Mouse (Mus musculus): ENCODE results near the gene C1qa. TPM values are rescaled to one million over a fixed set of nuclear protein-coding genes. Genes with fewer than 3 reads are reported as not detected.
A peak's percentile ranks its signal among the peaks of the same experiment; 100 is the strongest.

C1qa gene
- polyA plus RNA-seq, 1 experiment = 5.2 TPM

- Histone ChIP-seq H3K27me3 (ENCODE audit: control insufficient read depth, insufficient read depth, low read length) (no peaks in the 10 kb centered on the region; the same call in 1 of the 2 replicates), H3K4me3 (ENCODE audit: control insufficient read depth, low read depth, low read length) (no peak overlapping the region), H3K36me3 (ENCODE audit: control insufficient read depth, insufficient read depth, low read length) (no peaks in the 10 kb centered on the region), H3K27ac (ENCODE audit: control insufficient read depth, insufficient read depth, low read depth, low read length) (no peak overlapping the region), H3K4me1 (ENCODE audit: control insufficient read depth, insufficient read depth, low read length) (no peaks in the 10 kb centered on the region)
- TF ChIP-seq CTCF (IDR thresholded peaks at IDR 0.05; ENCODE audit: control insufficient read depth, insufficient read depth, insufficient replicate concordance, low read depth, low read length) (no peak), POLR2A (IDR thresholded peaks at IDR 0.05; ENCODE audit: control insufficient read depth, low read depth, low read length) (no peak)
These were observed 6.3 kb upstream of the C1qa start for GRCm38 (mm10) chr4:136904767-136905539.

GRCm38 (mm10) chr4:136899154-136899553 lies 551 bp upstream of the C1qa start:
- H3K36me3 ChIP-seq (ENCODE audit: control insufficient read depth, insufficient read depth, low read length) = no peaks in the 10 kb centered on the region
- H3K27me3 ChIP-seq (ENCODE audit: control insufficient read depth, insufficient read depth, low read length) = no peaks in the 10 kb centered on the region
- H3K4me3 ChIP-seq (ENCODE audit: control insufficient read depth, low read depth, low read length) = no peak overlapping the region
- TF ChIP-seq CTCF (IDR thresholded peaks at IDR 0.05; ENCODE audit: control insufficient read depth, insufficient read depth, insufficient replicate concordance, low read depth, low read length) (no peak), POLR2A (IDR thresholded peaks at IDR 0.05; ENCODE audit: control insufficient read depth, low read depth, low read length) (no peak)
- H3K27ac ChIP-seq (ENCODE audit: control insufficient read depth, insufficient read depth, low read depth, low read length) = no peak overlapping the region
- no peaks in the 10 kb centered on the region; the same call in 1 of the 2 replicates for H3K4me1 ChIP-seq (ENCODE audit: control insufficient read depth, insufficient read depth, low read length)

GRCm38 (mm10) chr4:136898084-136898598 lies 462 bp downstream of the C1qa start:
- Histone ChIP-seq H3K27ac (ENCODE audit: control insufficient read depth, insufficient read depth, low read depth, low read length) (no peak overlapping the region; the same call in none of the 2 replicates), H3K4me3 (ENCODE audit: control insufficient read depth, low read depth, low read length) (peak overlapping the region; percentile 3; the same call in 1 of the 2 replicates), H3K36me3 (ENCODE audit: control insufficient read depth, insufficient read depth, low read length) (no peaks in the 10 kb centered on the region), H3K27me3 (ENCODE audit: control insufficient read depth, insufficient read depth, low read length) (no peaks in the 10 kb centered on the region), H3K4me1 (ENCODE audit: control insufficient read depth, insufficient read depth, low read length) (no peaks in the 10 kb centered on the region; the same call in 1 of the 2 replicates)
- no peak for TF ChIP-seq POLR2A (IDR thresholded peaks at IDR 0.05; ENCODE audit: control insufficient read depth, low read depth, low read length)
- no peak for TF ChIP-seq CTCF (IDR thresholded peaks at IDR 0.05; ENCODE audit: control insufficient read depth, insufficient read depth, insufficient replicate concordance, low read depth, low read length)

GRCm38 (mm10) chr4:136896461-136896860 lies 2.1 kb downstream of the C1qa start:
- TF ChIP-seq POLR2A (IDR thresholded peaks at IDR 0.05; ENCODE audit: control insufficient read depth, low read depth, low read length) (no peak), CTCF (IDR thresholded peaks at IDR 0.05; ENCODE audit: control insufficient read depth, insufficient read depth, insufficient replicate concordance, low read depth, low read length) (no peak)
- Histone ChIP-seq H3K4me3 (ENCODE audit: control insufficient read depth, low read depth, low read length) (no peak overlapping the region), H3K27me3 (ENCODE audit: control insufficient read depth, insufficient read depth, low read length) (no peaks in the 10 kb centered on the region), H3K27ac (ENCODE audit: control insufficient read depth, insufficient read depth, low read depth, low read length) (no peak overlapping the region), H3K4me1 (ENCODE audit: control insufficient read depth, insufficient read depth, low read length) (no peaks in the 10 kb centered on the region; the same call in 1 of the 2 replicates), H3K36me3 (ENCODE audit: control insufficient read depth, insufficient read depth, low read length) (no peaks in the 10 kb centered on the region)

GRCm38 (mm10) chr4:136895861-136896260 lies 2.7 kb downstream of the C1qa start:
- H3K4me1 ChIP-seq (ENCODE audit: control insufficient read depth, insufficient read depth, low read length) = no peaks in the 10 kb centered on the region; the same call in 1 of the 2 replicates
- no peaks in the 10 kb centered on the region for H3K27me3 ChIP-seq (ENCODE audit: control insufficient read depth, insufficient read depth, low read length)
- H3K4me3 ChIP-seq (ENCODE audit: control insufficient read depth, low read depth, low read length) = no peak overlapping the region
- no peak overlapping the region for H3K27ac ChIP-seq (ENCODE audit: control insufficient read depth, insufficient read depth, low read depth, low read length)
- H3K36me3 ChIP-seq (ENCODE audit: control insufficient read depth, insufficient read depth, low read length) = no peaks in the 10 kb centered on the region
- no peak for TF ChIP-seq CTCF (IDR thresholded peaks at IDR 0.05; ENCODE audit: control insufficient read depth, insufficient read depth, insufficient replicate concordance, low read depth, low read length)
- no peak for TF ChIP-seq POLR2A (IDR thresholded peaks at IDR 0.05; ENCODE audit: control insufficient read depth, low read depth, low read length)

- Histone ChIP-seq H3K4me3 (ENCODE audit: control insufficient read depth, low read depth, low read length) (no peak overlapping the region), H3K36me3 (ENCODE audit: control insufficient read depth, insufficient read depth, low read length) (no peaks in the 10 kb centered on the region), H3K27me3 (ENCODE audit: control insufficient read depth, insufficient read depth, low read length) (no peaks in the 10 kb centered on the region), H3K27ac (ENCODE audit: control insufficient read depth, insufficient read depth, low read depth, low read length) (no peak overlapping the region), H3K4me1 (ENCODE audit: control insufficient read depth, insufficient read depth, low read length) (no peaks in the 10 kb centered on the region; the same call in 1 of the 2 replicates)
- no peak for TF ChIP-seq POLR2A (IDR thresholded peaks at IDR 0.05; ENCODE audit: control insufficient read depth, low read depth, low read length)
- no peak for TF ChIP-seq CTCF (IDR thresholded peaks at IDR 0.05; ENCODE audit: control insufficient read depth, insufficient read depth, insufficient replicate concordance, low read depth, low read length)
These were observed 3.8 kb downstream of the C1qa start for GRCm38 (mm10) chr4:136894821-136895220.

- TF ChIP-seq CTCF (IDR thresholded peaks at IDR 0.05; ENCODE audit: control insufficient read depth, insufficient read depth, insufficient replicate concordance, low read depth, low read length) (peak; percentile 59; the same call in 1 of the 2 replicates), POLR2A (IDR thresholded peaks at IDR 0.05; ENCODE audit: control insufficient read depth, low read depth, low read length) (no peak)
- Histone ChIP-seq H3K27ac (ENCODE audit: control insufficient read depth, insufficient read depth, low read depth, low read length) (no peak overlapping the region), H3K4me1 (ENCODE audit: control insufficient read depth, insufficient read depth, low read length) (no peaks in the 10 kb centered on the region; the same call in 1 of the 2 replicates), H3K36me3 (ENCODE audit: control insufficient read depth, insufficient read depth, low read length) (no peaks in the 10 kb centered on the region), H3K27me3 (ENCODE audit: control insufficient read depth, insufficient read depth, low read length) (no peaks in the 10 kb centered on the region), H3K4me3 (ENCODE audit: control insufficient read depth, low read depth, low read length) (no peak overlapping the region)
These were observed 4.7 kb downstream of the C1qa start for GRCm38 (mm10) chr4:136893691-136894543.

Measured in testis, adult 2 months (tissue).